Mouse (Mus musculus) adrenal gland (tissue): ENCODE measurements around the gene Fryl.

Source experiments
- intact Hi-C: fragments of 180-260 bp; cut with DNase I; formaldehyde crosslinking; loops from one replicate; pipeline ENCODE4 v1.15.1; 2025

Fryl gene

GRCm38 (mm10) chr5:73223065-73223464 lies 33.4 kb downstream of the Fryl start:
- intact Hi-C loops: no loop called here

GRCm38 (mm10) chr5:73222397-73222796 lies 34.0 kb downstream of the Fryl start:
- intact Hi-C loops: no loop called here

- intact Hi-C loops: no loop called here
Measured at GRCm38 (mm10) chr5:73221826-73222225, 34.6 kb downstream of the Fryl start.

- intact Hi-C loops: no loop called here
Measured at GRCm38 (mm10) chr5:73219716-73220115, 36.7 kb downstream of the Fryl start.

- intact Hi-C loops: no loop called here
Measured at GRCm38 (mm10) chr5:73218065-73218464, 38.4 kb downstream of the Fryl start.

- intact Hi-C loops: no loop called here
Measured at GRCm38 (mm10) chr5:73217116-73217515, 39.3 kb downstream of the Fryl start.

GRCm38 (mm10) chr5:73216014-73216413 lies 40.4 kb downstream of the Fryl start:
- intact Hi-C loops: no loop called here

GRCm38 (mm10) chr5:73212446-73212845 lies 44.0 kb downstream of the Fryl start:
- intact Hi-C loops: loop anchor here (5.0 kb wide), 1 partner anchor 35 kb away; no protein-coding TSS in a partner anchor

- intact Hi-C loops: loop anchor here (5.0 kb wide), 1 partner anchor 35 kb away; no protein-coding TSS in a partner anchor
Measured at GRCm38 (mm10) chr5:73211961-73212360, 44.5 kb downstream of the Fryl start.

GRCm38 (mm10) chr5:73210971-73211315 lies 45.5 kb downstream of the Fryl start:
- intact Hi-C loops: loop anchor here (5.0 kb wide), 1 partner anchor 36 kb away; no protein-coding TSS in a partner anchor

GRCm38 (mm10) chr5:73210127-73210970 lies 46.1 kb downstream of the Fryl start:
- intact Hi-C loops: loop anchor here (5.0 kb wide), 1 partner anchor 37 kb away; no protein-coding TSS in a partner anchor

GRCm38 (mm10) chr5:73209201-73210096 lies 47.0 kb downstream of the Fryl start:
- intact Hi-C loops: loop anchor here (5.0 kb wide), 1 partner anchor 38 kb away; no protein-coding TSS in a partner anchor

- intact Hi-C loops: no loop called here
Measured at GRCm38 (mm10) chr5:73208645-73209044, 47.8 kb downstream of the Fryl start.

- intact Hi-C loops: no loop called here
Measured at GRCm38 (mm10) chr5:73206722-73207121, 49.7 kb downstream of the Fryl start.

- intact Hi-C loops: no loop called here
Measured at GRCm38 (mm10) chr5:73205996-73206629, 50.3 kb downstream of the Fryl start.

GRCm38 (mm10) chr5:73205050-73205449 lies 51.4 kb downstream of the Fryl start:
- intact Hi-C loops: no loop called here

- intact Hi-C loops: no loop called here
Measured at GRCm38 (mm10) chr5:73202498-73202897, 53.9 kb downstream of the Fryl start.

- intact Hi-C loops: no loop called here
Measured at GRCm38 (mm10) chr5:73202077-73202476, 54.3 kb downstream of the Fryl start.

GRCm38 (mm10) chr5:73200387-73201384 lies 55.7 kb downstream of the Fryl start:
- intact Hi-C loops: no loop called here

GRCm38 (mm10) chr5:73199586-73199985 lies 56.8 kb downstream of the Fryl start:
- intact Hi-C loops: no loop called here
